Mouse (Mus musculus): ENCODE data around the gene Vmn1r189.
"Not testable (repeated sequence)": the region's sequence is repeated elsewhere in the genome, so short reads cannot be mapped to it uniquely, and the experiment has no call there.

The Vmn1r189 gene
- long read RNA-seq, experiment 1, result 0 reads
- long read RNA-seq, experiment 2, result 0 reads

DNA sequence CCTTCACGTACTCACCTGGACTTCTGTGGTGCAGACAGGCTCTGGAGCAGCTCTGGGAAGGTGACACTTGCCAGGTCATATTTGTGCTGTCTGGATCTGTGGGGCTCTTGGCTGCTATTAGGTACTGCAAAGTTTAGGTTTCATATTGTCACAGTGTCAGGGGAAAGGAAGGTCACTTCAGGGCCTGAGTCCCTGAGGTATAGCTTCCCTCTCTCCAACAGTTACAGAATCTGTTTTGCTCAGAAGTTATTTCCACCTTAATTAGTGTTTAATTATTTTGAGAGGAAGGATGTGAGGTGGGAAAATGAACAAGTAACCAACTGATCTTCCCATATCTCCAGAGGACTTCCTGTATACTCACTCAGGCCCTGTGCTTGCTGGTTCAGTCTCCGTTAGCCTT is at the start of gene Vmn1r189:
Vmn1r189 (minus strand) TSS at position 101 of the 400 bp plus-strand sequence.
- intact Hi-C loops (cut with DNase I), result not testable (repeated sequence)

GRCm38 (mm10) chr13:22136495-22137293 is 31.1 kb upstream of the Vmn1r189 start:
- intact Hi-C loops (cut with DNase I), result not testable (repeated sequence)

GRCm38 (mm10) chr13:22084140-22084539 is 21.5 kb downstream of the Vmn1r189 start, which contains the start of gene Vmn1r188:
Vmn1r188 (plus strand) TSS chr13:22084440.
- intact Hi-C loops (cut with DNase I), result not testable (repeated sequence)

DNA sequence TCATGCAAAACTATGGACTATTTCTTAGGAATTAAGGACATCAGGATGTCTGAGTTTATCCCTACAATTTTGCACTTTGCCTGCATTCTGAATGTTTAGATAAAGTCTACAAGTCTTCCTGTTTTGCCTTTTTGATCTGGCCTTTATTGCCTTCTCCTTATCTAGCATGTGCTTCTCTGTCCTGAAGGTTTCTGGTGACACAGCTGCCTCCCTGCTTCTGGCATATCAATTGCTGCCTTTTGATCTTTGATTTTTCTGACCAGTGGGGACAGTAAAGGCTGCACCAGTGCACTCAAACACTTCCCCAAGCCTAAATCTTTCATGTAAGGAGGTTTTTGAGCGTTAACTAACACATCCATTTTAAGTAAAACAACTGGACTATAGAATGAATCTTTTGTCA is 42.2 kb downstream of the Vmn1r189 start:
- intact Hi-C loops (cut with DNase I), result no loop called here

DNA sequence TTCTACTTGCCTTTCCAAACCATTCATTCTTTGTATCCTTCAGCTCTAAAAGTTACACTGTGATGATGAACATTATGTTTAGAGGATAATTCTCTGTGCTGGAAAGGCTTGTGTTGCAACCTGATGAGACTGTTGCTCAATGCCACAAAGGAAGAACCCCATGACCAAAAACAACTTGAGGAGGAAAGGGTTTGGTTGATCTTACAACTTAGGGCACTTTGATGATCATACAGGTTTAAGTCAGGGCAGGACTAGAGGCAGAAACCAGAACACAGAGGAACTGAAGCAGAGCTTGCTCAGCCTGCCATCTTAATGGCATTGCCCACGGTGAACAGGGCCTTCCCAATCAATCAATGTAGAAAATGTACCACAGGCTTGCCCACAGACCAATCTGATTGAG is 44.2 kb downstream of the Vmn1r189 start:
- intact Hi-C loops (cut with DNase I), result no loop called here

DNA sequence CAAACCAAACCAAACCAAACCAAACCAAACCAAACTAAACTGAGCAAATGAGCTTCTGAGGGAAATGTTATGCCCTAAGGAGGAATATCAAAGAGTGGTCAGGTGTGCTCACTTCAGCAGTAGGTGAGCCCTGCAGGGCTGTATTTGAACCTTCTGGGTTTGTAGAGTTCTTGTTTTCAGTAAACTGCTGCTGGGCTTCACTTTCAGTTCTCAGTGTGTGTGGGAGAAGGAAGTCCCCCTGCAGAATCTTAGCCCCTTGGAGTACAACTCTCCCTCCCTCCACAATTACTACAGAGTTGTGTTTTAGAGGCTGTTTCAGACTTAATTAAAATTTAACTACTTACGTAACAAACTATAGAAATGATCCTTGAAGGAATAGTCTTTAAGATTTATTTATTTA is 51.9 kb downstream of the Vmn1r189 start:
- intact Hi-C loops (cut with DNase I), result no loop called here

DNA sequence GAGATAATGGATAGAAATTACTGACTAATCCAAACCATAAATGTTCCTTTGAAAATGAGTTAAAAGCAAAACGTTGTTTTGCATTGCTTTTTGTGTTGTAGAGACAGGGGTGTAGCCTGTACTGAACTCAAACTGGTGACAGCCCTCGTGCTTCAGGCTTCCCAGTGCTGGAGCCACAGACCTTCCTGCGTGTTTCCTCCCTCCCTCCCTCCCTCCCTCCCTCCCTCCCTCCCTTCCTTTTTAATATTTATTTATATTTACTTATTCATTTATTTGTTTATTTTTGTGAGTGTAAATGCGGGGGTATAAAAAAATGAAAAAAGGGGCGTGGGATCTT is 54.1 kb downstream of the Vmn1r189 start:
- intact Hi-C loops (cut with DNase I), result no loop called here

DNA sequence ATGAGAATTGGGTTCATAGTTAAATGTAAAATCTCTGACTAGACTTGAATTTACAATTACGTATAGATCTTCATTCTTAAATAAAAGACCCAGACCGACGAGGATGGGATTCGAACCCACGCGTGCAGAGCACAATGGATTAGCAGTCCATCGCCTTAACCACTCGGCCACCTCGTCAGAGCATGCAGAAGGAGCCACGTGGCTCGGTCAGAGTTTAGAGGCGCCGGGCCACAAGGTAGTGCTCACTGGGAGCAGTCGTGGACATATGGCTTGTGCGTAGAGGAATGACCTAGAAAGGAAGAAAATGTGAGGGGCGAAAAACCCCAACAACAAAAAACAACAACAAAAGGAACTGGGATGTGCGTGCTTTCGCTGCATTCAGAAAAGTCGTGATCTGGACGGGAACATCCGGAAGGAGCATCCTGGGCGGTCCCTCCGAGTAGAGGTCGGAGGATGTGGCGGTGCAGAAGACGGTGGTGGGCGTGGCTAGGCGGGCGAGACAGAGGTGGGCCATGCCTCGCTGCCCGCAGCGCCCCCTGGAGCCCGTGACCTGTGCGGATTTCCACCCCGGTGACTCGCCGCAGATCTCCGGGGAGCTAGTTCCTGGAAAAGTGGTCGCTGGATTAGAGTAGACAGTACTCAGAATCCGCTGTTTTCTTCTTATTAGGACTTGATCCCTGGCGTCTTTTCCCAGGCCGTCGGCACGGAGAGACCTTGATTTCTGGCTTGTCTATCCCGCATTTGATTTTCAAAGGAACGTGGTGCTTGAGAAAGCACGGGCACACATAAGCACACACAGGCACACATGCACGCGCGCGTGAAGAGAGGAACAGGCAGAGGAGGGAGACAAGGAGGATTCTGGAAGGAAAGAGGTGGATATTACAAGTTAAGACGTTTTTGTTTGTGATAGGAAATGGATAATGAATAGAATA is 54.8 kb downstream of the Vmn1r189 start:
- intact Hi-C loops (cut with DNase I), result no loop called here

Small RNAs within 50 kb of the gene (microRNA-seq; reads per million reads assigned to microRNA genes)
- gene Gm26300, result 0 reads per million in 2 experiments
